Mouse (Mus musculus): ENCODE data around the gene Gm6164.
"Not testable (repeated sequence)": the region's sequence is repeated elsewhere in the genome, so short reads cannot be mapped to it uniquely, and the experiment has no call there.

The Gm6164 gene

GRCm38 (mm10) chr7:20205507-20205906 lies at the start of gene Gm6164:
Gene Gm6164 (minus strand): TSS chr7:20205607.
- not testable (repeated sequence) for DNase-seq (ENCODE audit: low read depth, low spot score)

- DNase-seq (ENCODE audit: low read depth, low spot score) = not testable (repeated sequence)
These were observed 28.3 kb upstream of the Gm6164 start, which contains the start of gene Gm4498 for GRCm38 (mm10) chr7:20233728-20234127. Gene Gm4498 (minus strand): TSS chr7:20233828.

- DNase-seq (ENCODE audit: low read depth, low spot score) = not testable (repeated sequence)
These were observed 12.0 kb downstream of the Gm6164 start, which contains the start of gene Vmn1r95 for GRCm38 (mm10) chr7:20193410-20193809. Gene Vmn1r95 (plus strand): TSS chr7:20193710.

GRCm38 (mm10) chr7:20168277-20168676 lies 37.1 kb downstream of the Gm6164 start, which contains the start of gene Vmn1r94:
Gene Vmn1r94 (minus strand): TSS chr7:20168377.
- not testable (repeated sequence) for DNase-seq (ENCODE audit: low read depth, low spot score)
